Mouse (Mus musculus): ENCODE measurements around the gene Cdkl4. TPM values are rescaled to one million over a fixed set of nuclear protein-coding genes. Genes with fewer than 3 reads are reported as not detected.
"Not testable (repeated sequence)": the region's sequence is repeated elsewhere in the genome, so short reads cannot be mapped to it uniquely, and the experiment has no call there.

The Cdkl4 gene
- polyA plus RNA-seq, 1 experiment, result 0.18 TPM

DNA sequence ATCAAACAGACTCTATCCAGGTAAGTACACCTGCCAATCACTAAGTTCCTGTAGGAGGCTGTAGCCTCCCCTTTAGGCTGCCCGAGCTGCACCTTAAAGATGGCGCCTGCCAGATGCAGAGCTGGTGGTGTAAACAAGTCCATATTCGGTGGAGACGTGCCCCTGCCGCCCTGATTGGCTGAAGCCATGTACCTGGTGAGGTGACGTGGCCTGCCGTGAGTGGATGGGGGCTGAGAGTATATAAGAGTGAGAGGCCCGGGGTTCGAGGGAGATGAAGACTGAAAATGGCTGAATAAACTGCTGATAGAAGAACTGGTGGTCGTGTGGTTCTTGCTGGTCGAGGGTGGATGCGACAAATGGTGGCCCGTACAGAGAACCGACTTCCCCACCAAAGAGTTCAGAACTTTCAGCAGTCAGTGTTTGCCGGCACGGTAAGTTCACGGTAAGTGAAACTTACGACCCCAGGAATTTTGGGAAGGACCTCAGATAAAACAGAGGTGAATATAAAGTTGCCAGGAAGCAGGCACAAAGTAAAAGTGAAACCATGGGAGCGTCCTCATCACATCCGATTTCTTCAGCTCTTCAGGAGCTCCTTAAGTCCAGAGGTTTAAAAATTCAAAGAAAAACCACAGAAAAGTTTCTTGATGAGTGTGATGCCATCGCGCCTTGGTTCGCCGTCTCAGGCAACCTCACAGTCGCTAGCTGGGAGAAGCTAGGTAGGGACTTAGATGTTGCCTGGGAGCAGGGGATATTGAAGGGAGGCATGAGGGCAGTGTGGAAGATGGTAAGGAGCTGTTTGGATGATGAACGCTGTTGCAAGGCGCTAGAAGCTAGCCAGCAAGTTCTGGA lies 13.6 kb downstream of the Cdkl4 start:
- DNase-seq (ENCODE audit: low spot score), result not testable (repeated sequence)

DNA sequence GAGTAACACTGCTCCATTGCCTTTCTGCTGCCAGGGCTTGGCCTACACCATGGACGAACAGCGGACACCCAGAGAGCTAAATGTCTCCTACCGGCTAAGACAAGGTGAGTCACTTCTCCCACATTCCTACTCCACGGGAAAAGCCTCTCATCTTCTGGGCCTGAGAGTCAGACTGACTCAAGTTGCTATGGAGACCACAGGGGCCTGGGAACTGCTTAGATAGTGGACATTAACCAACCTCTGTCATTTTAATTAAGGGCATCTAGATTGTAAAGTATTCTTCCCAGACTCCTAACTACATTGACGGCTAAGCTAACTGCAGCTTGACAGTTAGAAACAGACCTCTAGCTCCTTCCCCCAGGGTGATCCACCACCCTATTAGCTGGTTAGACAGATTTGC lies 14.8 kb downstream of the Cdkl4 start:
- DNase-seq (ENCODE audit: low spot score), result no peak

DNA sequence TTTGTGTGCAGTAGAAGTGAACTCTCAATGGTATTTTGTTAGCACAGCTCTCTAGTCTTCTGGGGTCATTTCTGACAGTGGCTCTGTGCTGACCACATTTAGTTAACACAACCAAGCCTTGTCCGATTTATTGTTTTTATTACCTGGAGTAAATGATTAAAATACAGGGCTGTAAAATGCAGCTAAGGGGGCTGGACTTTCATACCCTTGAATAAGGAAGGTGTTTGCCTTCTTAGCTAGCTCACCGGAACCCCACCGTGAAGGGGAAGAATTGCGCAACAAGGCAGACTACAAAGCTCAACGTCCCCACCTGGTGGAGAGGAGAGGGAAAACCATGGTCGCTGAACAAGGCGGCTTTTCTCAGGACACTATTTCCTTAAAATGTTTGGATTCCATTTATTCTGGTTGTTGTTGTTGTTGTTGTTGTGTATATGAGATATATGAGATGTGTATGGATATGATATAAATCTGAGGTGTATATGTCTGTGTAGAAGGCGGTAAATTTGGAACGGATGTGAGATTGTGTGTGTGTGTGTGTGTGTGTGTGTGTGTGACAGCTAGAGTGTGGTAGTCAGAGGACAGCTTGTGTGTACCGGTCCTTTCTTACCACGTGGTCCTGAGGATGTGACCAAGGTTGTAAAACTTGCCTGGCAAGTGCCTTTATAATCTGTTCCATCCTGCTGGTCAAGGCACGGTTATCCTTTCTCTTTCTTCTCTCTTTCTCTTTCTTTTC lies 16.8 kb downstream of the Cdkl4 start:
- no peak for DNase-seq (ENCODE audit: low spot score)

DNA sequence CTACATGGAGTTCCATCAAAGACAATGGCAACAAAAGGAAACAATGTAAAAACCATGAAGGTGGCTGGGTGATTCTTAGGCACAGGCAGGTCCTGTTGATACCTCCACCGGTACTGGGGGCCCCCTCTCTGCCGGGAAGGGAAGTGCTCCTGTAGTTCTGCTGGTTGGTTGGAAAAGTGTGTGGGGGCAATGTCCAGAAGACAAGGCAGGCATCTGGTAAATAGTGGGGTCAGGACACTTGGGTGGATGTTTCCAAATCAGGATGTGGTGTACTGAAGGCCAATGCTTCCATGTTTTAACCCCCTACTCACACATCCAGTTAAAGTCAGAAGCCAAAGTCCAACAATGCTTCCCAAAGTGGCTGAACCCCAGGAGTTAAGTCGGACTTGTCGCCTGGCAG lies 17.9 kb downstream of the Cdkl4 start:
- no peak for DNase-seq (ENCODE audit: low spot score)

DNA sequence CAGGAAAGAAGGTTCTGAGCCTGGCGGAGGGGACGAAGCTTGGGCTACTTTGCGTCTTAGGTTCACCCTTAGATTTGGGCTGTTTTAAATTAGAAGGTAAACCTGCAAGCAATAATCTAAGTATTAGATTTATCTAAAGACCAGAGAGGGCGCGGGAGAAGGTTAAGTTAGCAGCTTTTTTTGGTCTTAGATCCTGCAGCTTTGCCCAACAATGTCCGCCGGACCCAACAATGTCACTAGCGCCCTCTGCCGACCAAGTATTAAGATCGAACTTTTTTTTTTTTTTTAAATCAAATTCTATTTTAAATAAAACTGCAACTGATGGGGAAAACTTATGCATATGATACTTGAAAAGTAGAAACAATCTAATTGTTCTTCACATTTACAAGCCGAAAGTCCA lies 18.6 kb downstream of the Cdkl4 start:
- no peak for DNase-seq (ENCODE audit: low spot score)

DNA sequence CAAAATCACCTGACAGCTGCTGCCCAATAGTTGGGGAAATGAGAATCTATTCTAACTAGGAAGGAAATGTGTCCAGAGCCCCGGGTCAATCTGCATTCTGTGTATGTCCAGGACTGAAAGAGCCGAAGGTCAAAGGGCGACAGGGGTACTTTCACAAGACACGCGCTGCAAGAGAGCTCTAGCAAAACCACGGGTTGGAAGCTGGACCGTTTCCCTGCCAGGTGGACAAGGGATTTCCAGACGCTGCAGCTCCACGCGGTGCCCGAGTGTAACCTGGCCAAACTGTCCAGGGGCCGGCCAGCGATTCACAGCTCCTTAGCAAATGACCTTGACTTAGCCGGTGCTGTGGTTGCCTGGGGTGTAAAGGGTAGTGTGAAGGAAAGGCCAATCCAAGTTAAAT lies 19.0 kb downstream of the Cdkl4 start:
- DNase-seq (ENCODE audit: low spot score), result no peak

DNA sequence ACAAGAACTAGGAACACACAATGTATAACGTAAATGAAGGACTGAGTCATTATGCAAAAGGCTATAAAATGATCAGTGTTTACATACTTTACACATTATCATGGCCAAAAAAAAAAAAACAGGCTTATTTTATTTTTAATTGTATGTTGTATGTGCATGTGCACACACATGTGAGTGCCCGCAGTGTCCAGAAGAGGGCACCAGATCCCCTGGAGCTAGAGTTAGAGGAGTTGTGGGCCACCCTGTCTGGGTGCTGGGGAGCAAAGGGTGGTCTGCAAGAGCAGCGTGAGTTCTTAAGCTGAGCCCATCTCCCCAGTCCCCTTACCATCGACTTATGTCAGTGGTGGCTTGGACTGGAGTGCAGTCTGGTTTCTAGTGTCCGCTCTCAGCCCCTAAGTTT lies 20.2 kb downstream of the Cdkl4 start:
- DNase-seq (ENCODE audit: low spot score), result no peak

DNA sequence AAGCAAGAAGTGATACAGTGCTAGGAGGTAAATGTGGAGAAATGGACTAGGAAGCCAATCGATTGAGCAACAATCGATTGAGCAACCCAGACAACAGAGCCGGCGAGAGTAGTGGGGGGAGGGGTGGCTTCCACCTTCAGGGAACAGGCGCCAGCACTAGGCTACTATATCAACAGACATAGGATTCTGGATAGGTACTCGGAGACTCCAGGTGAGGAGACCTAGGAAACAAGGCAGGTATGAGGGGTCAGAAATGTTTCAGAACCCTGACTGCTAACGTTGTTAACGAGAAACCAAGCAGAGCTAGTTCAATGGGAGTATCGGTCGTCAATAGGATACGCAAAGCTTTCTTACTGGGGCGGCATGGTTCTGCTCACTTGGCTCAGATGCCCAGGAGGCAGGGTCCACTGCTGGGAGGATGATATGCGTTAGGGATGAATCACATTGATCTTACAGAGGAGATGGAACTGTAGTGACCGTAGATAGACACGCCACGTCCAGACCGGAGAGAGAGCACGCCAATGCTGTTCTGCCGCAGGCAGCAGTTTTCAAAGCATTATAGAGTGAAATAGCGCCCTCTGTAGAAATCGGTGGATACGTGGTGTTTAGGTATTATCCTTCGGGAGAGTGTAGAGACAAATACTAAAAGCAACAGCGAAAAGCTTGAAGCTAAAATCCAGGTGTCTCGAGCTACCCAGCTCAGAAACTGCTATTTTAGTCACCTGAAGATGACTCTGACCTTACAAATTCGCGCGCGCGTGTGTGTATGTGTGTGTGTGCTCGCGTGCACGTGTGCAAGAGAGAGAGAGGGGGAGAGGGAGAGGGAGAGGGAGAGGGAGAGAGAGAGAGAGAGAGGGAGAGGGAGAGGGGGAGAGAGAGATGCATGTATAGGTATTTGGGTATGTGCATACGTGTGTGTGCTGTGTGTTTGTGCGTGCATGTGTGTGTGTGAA lies 24.0 kb downstream of the Cdkl4 start:
- peak; percentile 49 for DNase-seq (ENCODE audit: low spot score)

DNA sequence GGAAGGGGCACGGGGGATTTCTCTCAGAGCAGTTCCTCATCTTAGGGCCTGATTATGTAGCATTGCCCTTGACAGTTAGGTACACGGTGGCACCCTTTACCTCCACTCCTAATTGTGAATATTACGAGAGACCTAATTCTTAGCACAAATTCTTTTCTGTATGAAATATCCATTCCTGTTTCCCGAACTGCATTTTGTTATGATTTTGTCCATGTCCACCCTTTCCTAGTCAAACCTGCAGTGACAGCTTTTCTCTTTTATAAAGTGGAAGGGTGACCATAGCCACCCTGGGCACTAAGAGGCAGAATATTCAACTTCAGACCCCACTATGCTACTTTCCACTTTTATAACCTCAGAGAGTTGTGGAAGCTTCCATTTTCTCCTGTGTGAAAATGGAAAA lies 25.0 kb downstream of the Cdkl4 start:
- DNase-seq (ENCODE audit: low spot score), result no peak

DNA sequence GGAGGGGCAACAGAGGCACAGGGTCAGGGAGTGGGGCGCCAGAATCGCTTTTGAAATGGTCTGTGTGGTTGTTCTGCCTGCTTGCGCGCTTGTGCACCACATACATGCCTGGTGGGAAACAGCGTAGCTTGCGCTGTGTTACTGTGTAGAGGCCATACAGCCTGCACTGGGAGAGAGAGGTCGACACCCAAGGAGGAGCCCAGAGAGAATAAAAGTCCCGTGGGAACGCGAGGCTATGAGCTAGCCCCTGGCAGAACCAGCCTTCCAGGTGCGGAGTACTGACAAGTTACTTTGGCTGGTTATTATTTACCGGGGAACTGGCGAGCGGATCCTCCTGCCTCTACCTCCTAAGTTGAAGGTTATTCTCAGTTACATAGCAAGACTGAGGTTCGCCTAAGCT lies 26.6 kb downstream of the Cdkl4 start:
- DNase-seq (ENCODE audit: low spot score), result no peak

DNA sequence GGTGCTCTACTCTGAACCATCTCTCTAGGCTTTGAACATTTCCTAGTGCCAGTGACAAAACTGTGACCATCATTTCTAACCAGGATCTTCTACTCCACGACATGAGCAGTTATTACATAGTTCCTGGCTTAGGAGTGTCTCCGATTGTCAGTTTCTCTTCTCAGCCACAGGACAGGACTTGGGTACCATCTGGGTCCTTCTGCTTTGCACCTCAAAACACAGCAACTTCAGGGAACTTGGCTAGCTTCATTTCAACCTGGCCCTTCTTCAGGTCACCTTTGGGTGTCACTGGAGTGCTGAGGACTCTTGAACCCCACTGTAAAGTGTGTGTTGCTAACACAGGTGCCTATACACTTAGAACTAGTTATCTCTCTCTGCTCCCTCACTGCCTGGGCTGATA lies 30.8 kb downstream of the Cdkl4 start:
- DNase-seq (ENCODE audit: low spot score), result no peak

DNA sequence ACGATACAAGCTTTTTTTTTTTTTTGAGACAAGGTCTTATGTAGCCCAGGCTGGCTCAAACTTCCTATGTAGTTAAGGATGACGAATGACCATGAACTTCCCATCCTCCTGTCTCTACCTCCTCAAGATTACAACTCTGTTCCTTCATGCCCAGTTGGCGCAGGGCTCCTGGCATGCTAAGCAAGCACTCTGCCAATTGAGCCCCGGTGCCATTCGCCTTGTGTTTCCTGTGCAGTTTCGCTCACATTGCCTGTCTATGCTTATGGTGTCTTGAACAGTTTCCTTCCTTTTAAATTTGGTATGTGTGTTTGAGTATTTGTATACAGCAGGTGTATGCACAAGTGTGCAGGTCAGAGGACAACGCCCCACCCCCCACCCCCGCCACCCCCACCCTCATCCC lies 31.4 kb downstream of the Cdkl4 start:
- no peak for DNase-seq (ENCODE audit: low spot score)

DNA sequence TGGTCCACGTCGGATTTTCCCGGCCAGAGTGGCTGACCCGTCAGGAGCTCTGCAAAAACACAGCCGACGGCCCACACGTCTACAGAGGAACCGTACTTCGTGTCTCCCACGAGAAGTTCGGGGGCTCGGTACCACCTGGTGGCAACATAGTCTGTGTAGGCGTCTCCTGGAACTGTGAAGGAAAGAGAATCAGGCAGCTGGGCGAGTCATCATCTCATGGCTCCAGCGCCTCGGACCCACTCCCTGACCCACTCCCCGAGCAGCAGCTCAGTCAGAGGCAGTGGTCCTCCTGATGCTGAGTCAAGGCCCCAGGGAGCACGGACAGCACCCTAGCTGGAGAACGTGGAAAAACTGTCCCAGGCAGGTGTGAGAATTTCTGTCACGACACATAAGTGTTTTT lies 34.0 kb downstream of the Cdkl4 start:
- DNase-seq (ENCODE audit: low spot score), result no peak

DNA sequence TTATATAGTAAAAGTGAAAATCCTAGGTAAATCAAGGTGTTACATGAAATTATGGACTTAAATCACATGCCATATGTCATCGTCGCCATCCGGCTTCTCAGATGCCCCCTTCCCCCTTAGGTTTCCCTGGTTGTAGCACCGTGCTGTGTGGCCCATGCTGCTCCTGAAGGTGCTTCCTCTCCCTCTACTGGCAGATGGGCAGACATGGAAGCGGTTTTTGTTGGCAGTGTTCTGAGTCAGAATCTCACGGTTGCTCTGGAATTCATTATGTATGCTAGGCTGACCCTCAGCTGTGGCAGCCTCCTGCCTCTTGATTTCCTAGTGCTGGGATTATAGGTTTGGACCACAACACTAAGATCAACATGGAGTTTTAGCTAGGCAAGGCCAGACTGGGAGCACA lies 40.5 kb downstream of the Cdkl4 start:
- no peak for DNase-seq (ENCODE audit: low spot score)

DNA sequence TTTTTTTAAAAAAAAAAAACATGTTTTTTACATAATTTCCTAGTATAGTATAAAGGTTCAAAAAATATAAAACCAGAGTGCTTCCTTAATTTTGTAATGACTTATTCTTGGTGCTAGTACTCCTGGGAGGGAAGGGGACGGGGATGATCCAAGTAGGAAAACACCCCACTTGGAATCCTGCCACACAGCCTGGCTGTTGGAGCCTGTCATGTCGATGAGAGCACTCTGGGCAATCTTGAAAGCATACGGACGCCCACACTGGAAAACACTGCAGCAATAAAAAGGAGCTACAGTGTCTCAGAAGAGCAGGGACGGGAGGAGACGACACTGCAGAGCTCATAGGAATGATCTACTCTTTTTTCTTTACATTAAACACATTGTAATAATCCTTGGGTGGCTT lies 42.0 kb downstream of the Cdkl4 start:
- DNase-seq (ENCODE audit: low spot score), result no peak

DNA sequence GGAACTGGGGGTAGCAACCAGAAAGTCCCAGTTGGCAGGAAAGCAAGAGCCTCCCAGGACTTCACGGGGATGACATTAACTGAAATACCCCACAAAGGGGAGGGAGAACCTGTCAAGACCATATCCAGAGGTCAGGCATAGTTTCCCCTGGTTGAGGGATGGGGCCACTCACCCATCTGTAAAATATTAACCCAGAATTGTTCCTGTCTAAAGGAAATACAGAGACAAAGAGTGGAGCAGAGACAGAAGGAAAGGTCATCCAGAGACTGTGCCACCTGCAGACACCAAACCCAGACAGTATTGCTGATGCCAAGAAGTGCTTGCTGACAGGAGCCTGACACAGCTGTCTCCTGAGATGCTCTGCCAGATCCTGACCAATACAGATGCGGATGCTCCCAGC lies 46.3 kb downstream of the Cdkl4 start:
- not testable (repeated sequence) for DNase-seq (ENCODE audit: low spot score)

DNA sequence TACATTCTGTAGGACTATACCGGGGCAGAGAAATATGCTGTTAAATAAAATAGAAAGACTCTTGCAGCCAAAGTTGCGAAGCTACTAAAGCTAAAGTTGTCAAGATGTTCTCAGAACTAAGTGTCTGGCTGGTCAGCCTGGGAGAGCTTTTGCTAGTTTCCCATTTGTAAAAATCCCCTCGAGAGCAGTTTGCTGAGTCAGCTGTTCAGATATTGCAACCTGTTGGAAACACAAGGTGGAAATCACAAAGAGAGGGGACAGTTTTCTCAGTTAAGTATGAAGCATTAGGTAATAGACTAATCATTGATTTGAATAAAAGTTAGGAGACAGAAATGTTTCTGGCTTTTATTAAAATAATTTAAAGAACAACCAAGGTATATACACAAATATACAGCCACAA lies 54.4 kb downstream of the Cdkl4 start:
- DNase-seq (ENCODE audit: low spot score), result no peak

DNA sequence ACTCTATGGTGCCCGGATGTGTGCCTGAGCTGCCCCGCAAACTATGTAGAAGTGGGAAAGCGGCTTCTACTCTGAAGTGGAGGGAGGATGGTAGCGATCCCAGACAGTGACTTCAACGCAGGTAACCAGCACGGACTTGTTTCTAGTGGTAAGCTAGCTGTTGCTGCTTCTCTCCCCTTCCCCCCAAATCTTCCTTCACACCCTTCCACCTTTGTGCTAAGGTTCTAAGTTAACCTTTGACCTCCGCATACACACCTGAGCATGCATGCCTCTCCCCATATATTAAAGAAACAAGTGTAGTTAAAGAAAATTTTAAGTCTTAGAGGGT lies 55.4 kb downstream of the Cdkl4 start:
- DNase-seq (ENCODE audit: low spot score), result no peak

DNA sequence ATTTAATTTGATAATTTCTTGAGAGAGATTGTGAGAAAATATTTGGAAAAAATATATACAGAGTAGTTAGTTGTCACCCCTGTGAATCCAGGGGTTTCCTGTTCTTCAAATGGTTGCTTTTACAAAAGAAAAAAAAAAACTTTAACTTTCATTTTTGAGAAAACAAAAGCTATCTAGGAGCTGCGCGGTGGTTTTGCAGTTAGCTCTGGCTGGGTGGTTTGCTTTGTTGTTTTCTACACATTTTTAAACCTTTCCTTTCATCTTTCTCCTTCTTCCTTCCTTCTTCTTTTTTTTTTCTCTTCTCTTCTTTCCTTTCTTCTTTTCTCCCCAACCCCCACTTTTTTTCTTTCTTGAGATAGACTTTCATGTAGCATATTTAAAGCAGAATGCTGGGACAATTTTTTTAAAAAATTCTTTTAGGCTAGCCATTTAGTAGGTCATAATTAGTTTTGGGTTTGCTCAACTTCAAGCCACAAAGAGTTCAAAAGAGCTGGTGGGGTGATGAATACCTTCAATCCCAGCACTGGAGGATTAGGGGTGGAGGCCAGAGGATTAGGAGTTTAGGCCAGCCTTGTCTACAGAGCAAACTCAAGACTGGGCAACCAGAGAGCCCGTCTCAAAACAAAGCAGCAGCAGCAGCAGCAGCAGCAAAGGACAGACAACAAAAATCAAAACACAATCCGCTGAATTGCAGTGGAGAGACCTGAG lies 55.9 kb downstream of the Cdkl4 start:
- no peak for DNase-seq (ENCODE audit: low spot score)

DNA sequence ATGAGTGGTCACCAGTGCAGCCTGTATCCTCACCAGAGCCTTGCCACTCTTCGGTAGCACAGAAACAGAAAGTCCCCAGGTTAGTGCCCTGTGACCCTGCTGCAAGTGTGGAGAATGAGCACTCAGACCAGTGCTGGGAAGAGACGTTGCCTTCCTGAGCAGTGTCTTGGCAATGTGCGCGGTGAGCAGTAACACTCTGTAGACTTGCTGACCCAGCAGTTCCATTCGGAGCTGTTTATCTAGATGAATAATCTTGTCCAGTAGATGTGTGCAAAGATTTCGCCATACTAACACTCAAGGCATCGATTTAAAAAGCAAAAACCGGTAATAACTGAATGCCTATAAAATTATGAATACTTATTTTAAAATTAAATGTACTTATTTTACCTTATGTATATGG lies 57.1 kb downstream of the Cdkl4 start:
- DNase-seq (ENCODE audit: low spot score), result no peak

DNA sequence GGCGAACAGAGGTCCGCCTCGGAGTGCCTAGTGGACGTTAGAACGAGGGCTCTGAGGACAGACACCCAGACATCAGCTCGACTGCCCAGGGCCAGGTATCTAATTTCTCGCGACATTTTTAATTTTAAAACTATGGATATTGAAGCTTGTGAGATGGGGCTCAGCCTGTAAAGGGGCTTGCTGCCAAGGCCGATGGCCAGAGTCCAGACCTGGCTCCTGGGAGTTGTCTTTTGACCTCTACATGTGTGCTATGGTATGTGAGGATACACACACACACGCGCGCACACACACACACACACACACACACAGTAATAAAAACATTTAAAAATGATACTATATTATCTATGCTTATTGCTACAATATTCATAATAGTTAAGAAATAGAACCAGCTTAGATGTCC lies 58.8 kb downstream of the Cdkl4 start:
- no peak for DNase-seq (ENCODE audit: low spot score)

DNA sequence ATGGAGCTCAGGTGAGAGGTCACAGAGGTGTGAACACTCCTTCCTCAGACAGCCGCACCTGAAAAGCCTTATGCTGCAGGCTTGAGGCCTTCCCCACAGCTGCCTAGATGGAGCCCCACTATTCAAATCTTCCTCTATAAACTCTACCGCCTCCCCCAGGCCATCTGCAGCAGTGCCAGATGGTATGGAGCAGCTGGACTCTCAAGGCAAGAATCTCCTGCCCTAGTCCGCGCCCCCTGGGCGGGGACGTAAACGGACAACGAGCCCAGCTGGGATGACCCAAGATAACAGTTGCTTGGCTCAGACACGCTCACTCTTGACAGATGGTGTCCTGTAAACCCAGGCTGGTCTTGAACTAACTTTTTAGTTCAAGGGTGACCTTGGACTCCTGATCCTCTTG lies 60.4 kb downstream of the Cdkl4 start:
- no peak for DNase-seq (ENCODE audit: low spot score)
